Mouse (Mus musculus): ENCODE measurements around the gene Mien1. TPM values are rescaled to one million over a fixed set of nuclear protein-coding genes. Genes with fewer than 3 reads are reported as not detected.

Mien1 gene
- total RNA-seq, 2 experiments from 2014 or later = 83.0 to 95.4 TPM

DNA sequence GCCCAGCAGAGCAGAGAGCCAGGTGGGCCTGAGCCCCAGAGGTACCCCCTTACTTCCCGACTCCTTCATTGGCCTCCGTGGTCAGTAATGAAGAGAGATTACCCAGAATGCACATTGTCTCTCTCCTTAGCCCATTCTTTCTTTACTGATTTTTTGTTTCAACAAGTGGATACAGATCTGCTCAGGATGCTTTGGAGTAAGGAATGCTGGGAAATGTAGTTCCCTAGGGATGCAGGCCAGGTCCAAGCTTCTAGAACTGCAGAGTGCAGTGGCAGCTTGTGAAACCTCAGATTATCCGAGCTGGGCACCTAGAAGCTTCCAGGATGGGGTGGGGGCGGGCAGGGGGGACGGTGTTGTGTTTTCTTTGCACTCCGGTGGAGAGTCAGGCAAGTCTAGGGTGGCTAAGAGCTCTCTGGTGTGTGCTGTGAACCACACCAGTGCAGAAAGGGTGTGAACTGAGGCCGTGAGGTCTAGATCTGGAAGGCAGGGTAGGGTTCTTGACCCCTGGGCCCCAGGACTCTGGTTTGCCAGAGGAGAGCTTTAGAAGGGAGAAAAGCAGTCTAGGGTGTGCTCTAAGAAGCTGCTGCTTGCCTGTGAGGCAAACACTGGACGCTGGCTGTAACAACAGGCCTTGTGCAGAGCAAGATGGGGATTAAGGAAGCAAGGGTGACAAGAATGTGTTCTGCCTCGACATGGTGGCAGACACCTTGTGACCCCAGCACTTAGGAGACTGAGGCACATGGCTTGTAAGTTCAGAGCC lies 6.9 kb downstream of the Mien1 start:
- no peak for DNase-seq (ENCODE audit: low spot score in 2 of 2)

DNA sequence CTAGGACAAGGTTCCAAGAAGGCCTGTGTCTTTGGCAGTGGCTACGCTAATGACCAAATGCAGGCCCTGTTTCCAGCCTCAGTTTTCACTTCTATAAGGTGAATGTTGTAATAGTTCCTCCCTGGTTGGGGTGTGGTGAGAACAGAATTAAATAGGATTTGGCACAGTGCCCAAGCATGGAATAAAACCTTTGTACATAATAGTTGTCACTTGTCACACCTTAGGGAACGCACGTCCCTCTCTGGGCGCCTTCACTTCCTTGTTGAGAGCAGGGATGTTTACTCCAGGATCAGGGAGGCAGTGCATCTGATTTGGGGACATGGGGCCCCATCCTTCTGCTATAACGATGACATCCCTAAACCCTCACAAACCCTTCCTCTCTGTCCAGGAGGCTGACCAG lies 10.4 kb downstream of the Mien1 start:
- DNase-seq (ENCODE audit: low spot score in 2 of 2) = no peak

DNA sequence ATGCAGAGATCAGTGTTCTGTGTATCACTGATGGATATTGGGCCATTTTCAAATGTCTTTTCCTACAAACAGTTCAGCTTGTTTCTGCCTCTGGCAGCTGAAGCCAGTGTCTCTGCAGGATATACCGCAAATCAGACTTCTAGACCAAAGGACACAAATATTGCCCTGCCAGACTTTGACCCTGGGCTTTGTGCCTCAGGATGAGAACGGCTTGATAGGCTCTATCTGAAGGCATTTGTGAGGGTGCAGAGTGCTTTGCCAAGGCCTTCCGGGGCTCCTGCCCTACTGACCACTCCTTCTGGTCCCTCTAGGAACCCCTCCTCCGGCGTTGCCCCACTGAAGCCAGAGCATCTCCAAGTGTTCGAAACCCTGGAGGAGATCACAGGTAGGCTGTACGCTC lies 12.2 kb downstream of the Mien1 start:
- DNase-seq (ENCODE audit: low spot score in 2 of 2) = no peak

DNA sequence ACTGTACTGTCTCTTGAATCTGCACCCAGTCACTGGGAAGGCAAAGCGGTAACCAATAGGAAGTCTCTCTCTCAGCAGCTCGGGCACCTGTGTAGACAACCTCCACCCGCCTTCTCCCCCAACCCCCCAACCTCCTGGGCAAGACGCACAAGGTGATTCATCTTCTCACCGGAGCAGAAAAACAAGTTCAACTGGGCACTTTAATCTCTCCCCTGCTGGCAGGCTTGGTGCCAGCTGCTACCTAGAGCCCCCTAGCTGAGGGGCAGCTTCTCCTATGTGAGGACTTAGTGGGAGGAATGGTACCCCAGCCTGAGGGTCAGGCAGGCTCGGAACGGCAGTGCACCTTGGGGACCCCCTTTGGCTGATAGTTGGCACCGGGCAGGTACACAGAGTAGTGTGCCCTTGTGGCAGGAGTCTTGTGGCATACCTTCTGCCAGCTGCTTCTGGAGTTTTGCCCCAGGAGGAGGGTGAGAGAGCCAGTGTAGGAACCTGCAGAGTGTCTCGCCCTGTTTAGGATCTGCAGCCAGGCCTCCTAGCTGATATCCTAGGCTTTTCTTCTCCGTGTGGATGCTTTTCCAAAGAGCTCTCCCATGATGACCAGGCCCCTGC lies 19.7 kb downstream of the Mien1 start:
- no peak for DNase-seq (ENCODE audit: low spot score in 2 of 2)

DNA sequence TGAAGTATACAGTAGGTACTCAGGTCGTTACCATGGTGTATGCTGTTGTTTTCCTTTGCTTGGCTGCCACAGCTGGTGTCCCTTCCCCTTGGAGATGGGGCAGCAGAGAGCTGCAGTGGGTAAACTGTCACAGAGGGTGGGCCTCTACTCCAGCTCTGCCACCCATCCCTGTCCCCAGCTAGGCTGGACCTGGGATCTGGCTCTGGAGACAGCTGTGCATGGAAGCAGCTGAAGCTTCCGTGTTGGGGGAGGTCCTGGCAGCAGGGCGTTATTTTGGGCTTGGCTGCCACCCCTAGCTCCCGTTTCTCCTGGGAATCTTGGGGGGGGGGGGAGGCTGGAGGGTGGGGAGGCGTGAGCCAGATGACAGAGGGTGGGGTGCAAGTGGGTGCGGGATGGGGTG lies 20.5 kb downstream of the Mien1 start:
- DNase-seq (ENCODE audit: low spot score in 2 of 2) = no peak

DNA sequence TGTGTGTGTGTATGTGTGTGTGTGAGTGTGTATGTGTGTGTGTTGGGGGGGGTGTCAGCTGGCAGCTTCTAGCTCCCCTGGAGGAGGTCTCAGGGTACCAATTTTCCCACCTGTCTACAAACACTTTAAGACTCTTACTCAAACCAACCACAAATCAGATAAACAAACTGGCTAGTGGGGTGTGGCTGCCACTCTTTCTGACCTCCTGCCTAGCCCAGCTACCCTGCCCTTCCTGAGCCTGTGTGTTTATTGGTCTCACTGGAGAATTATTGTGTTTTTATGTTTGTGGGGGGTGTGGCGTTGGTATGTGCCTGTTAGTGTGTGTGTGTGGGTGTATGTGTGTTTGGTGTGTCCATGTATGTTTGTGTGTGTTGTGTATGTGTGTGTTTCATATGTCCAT lies 21.7 kb downstream of the Mien1 start:
- no peak for DNase-seq (ENCODE audit: low spot score in 2 of 2)

DNA sequence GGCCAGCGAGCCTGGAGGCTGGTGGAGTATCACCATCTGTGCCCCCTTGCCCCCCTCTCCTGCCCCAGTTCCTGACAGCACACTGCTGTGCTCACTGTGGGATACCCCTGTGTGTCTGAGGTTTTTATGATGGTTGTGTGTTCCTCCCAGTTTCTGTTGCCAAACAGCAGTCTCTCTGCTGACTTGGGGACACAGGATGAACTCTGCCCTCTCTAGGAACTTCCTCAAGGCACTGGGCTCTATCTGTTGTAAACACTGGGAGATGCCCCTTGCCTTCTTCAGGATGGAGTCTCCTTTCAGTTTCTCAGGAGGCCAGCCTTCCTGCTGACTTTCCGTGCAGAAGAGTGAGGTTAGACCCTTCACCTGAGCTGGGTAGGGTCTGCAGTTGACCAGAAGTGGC lies 24.6 kb downstream of the Mien1 start:
- DNase-seq (ENCODE audit: low spot score in 2 of 2) = no peak

DNA sequence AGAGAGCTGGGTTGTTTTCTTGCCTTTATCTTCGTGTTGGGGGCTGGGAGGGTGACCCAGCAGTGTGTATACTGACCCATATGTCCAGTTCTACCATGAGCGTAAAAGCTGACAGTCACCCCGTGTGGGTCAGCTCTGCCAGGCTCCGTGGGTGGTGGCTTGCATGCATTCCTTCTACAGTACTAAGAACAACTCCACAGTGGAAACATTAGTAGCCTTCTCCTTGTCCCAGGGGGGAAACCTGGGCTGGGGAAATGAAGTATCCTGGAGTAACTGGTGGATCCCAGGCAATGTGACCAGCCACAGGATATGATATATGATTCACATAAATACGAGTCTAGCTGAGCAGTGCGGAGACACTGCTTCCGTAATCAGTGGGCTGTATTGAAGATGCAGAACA lies 25.1 kb downstream of the Mien1 start:
- no peak for DNase-seq (ENCODE audit: low spot score in 2 of 2)

DNA sequence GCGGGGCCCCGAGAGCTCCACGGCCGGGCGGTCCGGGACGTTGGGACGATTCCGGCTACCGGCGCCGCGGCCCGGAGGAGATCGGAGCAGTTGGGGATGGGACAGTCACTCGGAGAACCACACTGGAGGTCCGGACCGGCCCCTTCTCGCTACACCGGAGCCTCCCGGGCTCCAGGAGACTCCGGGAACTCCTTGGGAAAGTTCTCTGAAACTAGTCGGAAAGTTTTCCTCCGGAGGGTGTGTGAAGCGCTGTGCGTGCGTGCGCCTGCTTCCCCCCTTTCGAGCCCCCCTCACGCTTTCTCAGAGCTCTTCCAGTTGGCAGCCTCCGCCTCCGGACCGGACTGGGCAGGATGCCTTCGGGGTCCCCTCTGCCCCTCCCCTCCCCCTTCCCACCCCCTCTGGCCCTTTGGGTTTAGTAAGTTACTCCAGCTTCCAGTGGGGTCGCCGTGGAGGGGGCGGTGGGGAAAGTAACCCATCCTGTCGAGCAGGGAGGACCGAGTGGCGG lies 25.9 kb downstream of the Mien1 start:
- DNase-seq (ENCODE audit: low spot score in 2 of 2) = no peak

DNA sequence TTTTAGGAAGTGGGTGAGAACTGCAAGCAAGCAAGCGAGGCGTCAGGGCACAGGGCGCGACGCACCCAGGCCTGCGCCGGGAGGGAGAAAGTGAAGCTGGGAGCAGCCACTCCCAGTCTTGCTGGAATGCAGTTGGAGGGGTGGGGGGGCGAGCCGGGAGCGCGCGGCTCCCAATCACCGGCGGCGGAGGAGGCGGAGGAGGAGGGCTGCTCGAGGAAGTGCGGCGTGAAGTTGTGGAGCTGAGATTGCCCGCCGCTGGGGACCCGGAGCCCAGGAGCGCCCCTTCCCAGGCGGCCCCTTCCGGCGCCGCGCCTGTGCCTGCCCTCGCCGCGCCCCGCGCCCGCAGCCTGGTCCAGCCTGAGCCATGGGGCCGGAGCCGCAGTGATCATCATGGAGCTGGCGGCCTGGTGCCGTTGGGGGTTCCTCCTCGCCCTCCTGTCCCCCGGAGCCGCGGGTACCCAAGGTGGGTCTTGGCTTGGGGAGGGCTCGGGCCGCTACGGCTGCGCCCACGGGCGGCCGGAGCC lies 26.5 kb downstream of the Mien1 start, which contains the start of gene Erbb2:
Erbb2 (plus strand) TSS at position 198 of the 524 bp plus-strand sequence.
- DNase-seq (ENCODE audit: low spot score in 2 of 2) = no peak

DNA sequence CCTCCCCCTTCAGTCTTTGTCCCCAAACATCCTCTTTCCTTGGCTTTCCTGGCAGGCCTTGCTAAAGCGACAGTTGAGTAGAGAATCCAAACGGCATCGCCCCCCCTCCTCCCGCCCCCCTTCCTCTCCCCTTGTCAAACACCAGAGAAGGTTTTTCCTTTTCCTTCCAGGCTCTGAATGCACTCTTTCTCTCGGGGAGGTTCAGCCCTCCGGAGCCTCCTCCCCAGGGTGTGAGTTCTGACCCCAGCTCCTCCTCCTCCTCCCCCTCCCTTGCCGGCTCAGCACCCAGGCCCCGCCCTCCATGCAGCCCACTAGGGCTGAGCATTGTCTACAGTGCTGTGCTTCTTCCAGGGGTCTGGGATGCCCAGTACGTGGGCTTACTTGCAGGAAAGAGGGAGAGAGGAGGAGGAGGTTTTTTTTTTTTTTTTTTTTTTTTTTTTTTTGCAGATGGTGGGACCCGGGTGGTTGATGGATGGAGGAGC lies 29.4 kb downstream of the Mien1 start:
- DNase-seq (ENCODE audit: low spot score in 2 of 2) = no peak

DNA sequence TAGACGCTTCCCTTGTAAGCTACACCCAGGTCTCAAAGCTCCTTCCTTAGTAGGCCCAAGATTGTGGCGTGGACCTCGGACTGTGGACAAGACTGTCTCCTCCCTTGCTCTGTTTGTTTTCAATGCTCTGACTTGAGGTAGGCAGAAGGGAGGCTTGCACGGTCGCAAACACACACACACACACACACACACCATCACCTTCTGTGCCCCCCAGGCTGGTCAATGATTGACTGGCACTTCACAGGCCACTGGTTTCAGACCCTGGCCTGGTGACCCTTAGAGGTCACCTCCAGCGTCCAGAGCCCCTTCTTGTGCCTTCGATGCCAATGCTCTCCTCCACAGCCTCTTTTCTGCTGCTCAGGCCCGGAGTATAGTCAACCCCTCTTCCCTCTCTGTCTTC lies 29.9 kb downstream of the Mien1 start:
- DNase-seq (ENCODE audit: low spot score in 2 of 2) = no peak

DNA sequence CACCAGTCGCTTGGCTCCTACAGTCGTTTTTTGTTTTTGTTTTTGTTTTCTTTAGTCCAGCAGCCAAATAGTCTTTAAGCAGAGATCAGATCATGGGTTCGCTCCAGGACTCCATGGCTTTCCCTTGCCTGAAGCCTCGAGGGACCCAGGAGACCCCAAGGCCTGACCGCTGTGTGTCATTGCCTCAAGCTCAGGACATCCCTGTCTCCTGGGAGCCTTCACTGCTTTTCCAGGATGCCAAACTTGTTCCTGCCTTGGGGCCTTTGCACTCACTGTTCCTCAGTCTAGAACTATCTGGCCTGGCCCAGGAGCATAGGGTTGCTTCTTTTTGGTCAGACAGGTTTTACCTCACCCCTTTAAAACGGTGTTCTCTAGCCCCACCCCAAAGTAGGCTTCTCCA lies 32.2 kb downstream of the Mien1 start:
- no peak for DNase-seq (ENCODE audit: low spot score in 2 of 2)

DNA sequence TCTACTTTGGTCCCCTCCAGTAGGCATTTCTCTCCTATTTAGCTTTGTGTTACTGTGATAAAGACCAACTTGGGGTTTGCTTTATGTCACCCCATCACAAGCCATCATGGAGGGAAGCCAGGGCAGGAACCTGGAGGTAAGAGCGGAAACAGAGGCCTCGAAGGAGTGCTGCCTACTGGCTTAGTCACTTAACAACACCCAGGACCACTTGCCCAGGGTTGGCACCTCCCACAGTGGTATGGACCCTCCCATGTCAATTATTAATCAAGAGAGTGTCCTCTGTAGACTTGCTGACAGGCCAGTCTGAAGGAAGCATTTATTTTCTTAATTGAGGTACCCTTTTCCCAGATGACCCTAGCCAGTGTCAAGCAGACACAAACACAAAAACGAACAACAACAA lies 38.0 kb downstream of the Mien1 start:
- no peak for DNase-seq (ENCODE audit: low spot score in 2 of 2)

DNA sequence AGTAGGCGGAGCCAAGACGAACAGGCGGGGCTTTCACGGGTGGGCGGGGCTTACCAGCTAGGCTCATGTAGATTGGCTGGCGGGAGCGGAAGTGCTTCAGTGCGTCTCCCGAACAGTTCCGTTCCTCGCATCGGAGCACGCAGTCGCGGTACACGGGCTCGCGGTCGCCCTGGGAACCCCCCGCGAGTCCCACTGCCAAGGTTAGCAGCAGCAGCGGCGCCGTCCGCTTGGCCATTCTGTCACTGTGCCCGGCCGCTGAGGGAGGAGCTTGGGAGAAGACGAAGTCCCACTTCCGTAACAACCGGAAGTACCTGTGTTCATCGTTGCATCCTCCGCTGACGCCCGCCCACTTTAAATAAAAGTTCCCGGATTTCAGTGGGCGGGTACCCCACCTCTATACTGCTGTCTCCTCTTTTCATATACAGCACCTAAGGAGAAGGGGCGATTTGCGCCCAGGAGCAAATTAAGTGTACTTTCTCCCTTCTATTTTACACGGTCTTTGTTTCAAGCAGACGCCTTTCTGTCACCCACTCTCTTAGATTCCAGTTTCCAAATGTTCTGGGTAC lies 38.5 kb downstream of the Mien1 start, which contains the start of gene Pgap3:
Pgap3 (minus strand) TSS at position 330 of the 566 bp plus-strand sequence.
- peak; percentile 85 to 93 for DNase-seq (ENCODE audit: low spot score in 2 of 2)

DNA sequence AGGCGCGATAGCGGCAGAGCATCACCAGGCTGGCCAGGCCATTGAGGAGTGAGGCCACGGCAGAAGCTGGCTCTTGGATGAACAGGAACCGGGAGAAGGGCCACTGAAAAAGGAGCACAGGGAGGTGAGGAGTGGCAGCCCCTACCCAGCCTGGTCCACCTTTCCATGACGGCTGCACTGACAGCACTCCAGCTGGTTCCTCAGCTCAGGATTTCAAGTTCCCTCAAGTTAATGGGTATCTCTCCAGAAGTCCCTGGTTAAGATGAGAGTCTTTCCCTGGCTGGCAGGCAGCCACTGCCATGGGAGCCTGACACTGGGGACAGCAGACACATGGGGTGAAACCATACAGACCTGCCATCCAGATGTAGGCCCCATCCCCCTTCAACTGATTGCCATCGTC lies 40.8 kb downstream of the Mien1 start:
- no peak for DNase-seq (ENCODE audit: low spot score in 2 of 2)

DNA sequence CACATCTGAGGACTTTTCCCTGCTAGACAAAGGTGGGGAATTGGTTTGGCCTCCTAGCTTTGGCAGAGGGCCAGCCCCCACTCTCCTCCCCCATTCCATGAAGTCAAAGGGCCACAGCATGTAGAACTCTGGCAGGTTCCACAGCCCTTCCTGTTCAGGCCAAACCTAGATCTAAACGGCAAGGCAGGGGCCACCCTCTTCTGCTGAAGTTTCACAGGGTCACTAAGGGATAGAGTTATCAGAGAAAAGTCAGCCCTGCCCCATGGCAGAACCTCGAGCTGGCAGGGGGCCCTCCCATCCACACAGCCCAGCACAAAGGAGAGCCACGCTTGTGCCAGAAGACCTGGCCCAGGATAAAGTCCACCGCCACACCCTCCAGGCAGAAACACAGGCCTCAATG lies 43.8 kb downstream of the Mien1 start:
- no peak for DNase-seq (ENCODE audit: low spot score in 2 of 2)

DNA sequence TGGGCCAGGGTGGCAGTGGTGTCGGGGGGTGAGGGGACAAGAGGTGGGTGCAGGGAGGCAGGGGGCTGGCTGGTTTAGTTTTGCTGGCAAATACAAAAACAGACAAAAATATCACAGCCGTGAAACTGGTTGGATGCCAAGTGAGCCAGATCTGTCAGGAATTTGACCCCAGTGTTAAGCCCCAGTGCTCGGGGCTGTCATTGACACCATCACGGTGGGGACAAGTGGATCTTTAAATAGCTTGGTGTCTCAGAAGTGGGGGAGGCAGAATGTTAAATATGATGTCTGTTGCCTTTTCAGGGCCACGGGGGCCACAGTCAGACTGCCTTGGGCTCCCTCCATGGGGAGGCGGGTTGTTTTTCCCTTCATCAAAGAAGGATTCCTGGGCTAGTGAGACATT lies 44.5 kb downstream of the Mien1 start:
- no peak for DNase-seq (ENCODE audit: low spot score in 2 of 2)

DNA sequence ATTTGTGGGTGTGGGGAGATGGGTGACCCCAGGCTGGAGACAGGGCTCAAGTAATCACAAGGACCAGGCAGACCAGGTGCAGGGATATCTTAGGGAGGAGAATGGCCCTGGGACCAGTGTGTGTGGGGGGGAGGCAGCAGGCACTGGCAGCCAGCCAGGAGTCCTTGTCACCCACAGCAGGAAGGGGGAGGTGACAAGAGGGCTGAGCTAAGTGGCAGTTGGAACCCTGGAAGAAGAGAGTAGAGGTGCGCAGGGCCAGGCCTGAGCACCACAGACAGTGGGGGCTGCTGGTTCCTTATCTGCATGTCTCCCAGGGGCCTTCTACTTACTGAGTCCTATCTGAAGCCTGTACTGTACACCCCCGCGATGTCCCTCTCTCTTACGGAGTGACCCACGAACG lies 45.5 kb downstream of the Mien1 start:
- DNase-seq (ENCODE audit: low spot score in 2 of 2) = no peak

DNA sequence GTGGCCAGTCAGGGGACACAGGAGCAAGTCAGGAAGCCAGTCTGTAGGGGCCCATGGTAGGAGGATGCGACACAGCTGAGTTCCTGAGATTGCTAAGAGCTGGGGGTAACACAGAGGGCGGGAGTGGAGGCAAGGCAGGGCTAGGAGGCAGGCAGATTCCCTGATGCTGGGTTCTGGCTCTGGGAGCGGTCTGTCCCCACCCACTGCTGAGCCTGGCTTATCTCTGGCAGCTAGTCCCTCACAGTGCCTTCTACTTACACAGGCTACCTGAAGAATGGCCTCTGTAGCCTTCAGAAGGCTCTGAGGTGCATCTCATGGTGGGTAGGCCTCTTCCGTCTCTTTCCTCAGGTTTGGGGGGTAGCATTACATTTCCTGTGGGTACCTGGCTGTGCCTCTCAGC lies 46.1 kb downstream of the Mien1 start:
- no peak for DNase-seq (ENCODE audit: low spot score in 2 of 2)

DNA sequence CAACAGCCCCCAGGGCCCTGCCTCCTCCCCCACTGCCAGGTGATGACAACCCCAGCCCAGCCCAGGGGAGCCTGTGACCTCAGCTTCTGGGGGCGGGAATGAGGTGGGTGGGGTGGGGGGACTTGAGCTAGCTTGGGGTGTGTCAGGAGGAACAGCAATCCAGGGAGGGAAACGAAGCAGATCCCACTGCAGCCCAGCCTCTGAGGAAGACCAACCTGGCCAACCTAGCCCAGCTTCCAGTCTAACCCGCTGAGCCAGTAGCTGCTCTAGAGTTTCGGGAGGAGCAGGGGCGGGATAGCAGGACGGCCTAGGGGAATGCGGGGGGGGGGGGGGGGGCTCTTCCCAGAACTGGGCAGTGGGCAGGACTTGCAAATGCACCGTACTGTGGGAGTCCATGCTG lies 46.8 kb downstream of the Mien1 start:
- DNase-seq (ENCODE audit: low spot score in 2 of 2) = no peak

DNA sequence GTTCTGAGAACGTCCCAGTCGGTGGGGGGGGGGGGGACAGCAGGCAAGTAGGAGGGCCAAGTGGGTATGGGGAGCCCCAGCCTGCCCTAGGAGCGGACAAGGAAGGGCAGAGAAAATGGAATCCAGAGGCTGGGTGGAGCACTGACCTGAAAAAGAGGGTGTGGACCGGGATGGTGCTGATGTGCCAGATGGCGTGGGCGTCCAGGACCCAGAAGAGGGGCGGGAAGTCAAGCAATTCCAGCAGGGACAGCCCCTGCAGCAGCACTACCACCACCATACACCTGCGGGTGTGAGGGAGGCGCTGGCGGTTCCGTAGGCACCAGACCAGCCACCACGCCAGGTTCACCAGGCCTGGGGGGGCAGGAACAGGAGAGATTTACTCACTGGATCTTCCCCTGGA lies 48.6 kb downstream of the Mien1 start:
- DNase-seq (ENCODE audit: low spot score in 2 of 2) = no peak
